In the genomic region with DNA sequence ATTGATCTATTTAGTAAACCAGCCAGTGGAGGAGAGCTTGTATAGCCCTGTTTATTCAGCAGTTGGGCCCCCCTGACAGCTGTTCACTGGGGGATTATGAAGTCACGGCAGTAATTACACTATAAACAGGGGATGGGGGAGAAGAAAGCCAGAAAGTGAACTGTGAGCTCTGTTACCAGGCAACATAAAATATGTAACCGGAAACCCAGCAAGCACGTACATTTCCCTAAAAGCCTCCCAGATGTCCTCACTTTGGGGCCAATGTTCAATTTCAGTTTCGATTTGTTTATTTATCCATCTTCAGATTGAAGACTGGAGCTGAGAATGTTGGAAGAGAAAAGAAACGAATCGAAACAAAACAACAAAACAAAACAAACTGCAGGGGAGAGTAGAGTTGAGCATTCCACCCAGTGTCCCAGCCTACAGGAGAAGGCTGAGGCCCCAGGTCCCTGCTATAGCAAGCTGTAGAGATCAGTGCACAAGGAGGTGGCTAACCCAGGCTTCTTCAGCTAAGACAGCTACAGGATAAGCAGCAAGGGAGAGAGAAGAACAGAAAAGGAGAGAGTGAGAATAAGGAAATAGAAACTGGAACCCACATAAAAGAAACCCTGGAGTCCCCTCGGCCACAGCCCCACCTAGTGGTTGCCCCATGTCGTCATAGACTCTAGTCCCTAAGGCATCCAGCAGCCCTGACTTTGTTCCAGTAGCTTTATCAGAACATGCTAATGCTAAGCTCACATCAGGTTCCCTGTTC, we compare ENCODE assay signal across 8 mouse cellular contexts.
DNase-seq lines count a peak whose midpoint lies in the region; ATAC-seq lines count a peak whose summit lies in the region.

No protein-coding gene starts in this region.

- peaks cover 19% of the 10 kb centered on the region for H3K4me1 ChIP-seq in embryonic facial prominence, embryonic 15.5 days
- no peaks in the 10 kb centered on the region for H3K4me1 ChIP-seq in hindbrain, embryonic 11.5 days (replicated peaks; ENCODE audit: control insufficient read depth, insufficient read depth, low read length)

- ATAC-seq in embryonic facial prominence, embryonic 15.5 days (ENCODE audit: insufficient number of reproducible peaks, low FRiP score, low TSS enrichment, low read depth): peak; percentile 76; the same call in 1 of the 2 replicates
- ATAC-seq in hindbrain, embryonic 11.5 days (ENCODE audit: low FRiP score): 0 out of 2 replicates have a peak, but pooled peaks have one; percentile 33
- peak; percentile 91 for ATAC-seq in megakaryocyte, adult 5-6 weeks (ENCODE audit: poor library complexity, severe bottlenecking)
- no peak for ATAC-seq in erythroid progenitor cell, adult 5-6 weeks (replicated peaks; ENCODE audit: low FRiP score, poor library complexity, severe bottlenecking)

- no peak overlapping the region for H3K9ac ChIP-seq in embryonic facial prominence, embryonic 15.5 days
- no peak overlapping the region for H3K9ac ChIP-seq in hindbrain, embryonic 11.5 days (ENCODE audit: low read depth, low read length)

- H3K9me3 ChIP-seq in embryonic facial prominence, embryonic 15.5 days (replicated peaks): no peaks in the 10 kb centered on the region
- H3K9me3 ChIP-seq in hindbrain, embryonic 11.5 days (ENCODE audit: control insufficient read depth, low read length): no peaks in the 10 kb centered on the region

- peak overlapping the region; percentile 17 for H3K4me3 ChIP-seq in embryonic facial prominence, embryonic 15.5 days (replicated peaks)
- no peak overlapping the region for H3K4me3 ChIP-seq in hindbrain, embryonic 11.5 days (ENCODE audit: low read depth, low read length)

- peak overlapping the region; percentile 84 for H3K27ac ChIP-seq in embryonic facial prominence, embryonic 15.5 days (replicated peaks)
- no peak overlapping the region for H3K27ac ChIP-seq in hindbrain, embryonic 11.5 days (ENCODE audit: low read depth, low read length)

- DNase-seq in CD4-positive helper T cell, adult 2 months (ENCODE audit: low read depth, low spot score): peak; percentile 74
- DNase-seq in ZHBTc4 (ENCODE audit: low read depth, low spot score): peak; percentile 32
- DNase-seq in hindbrain, embryonic 11.5 days (ENCODE audit: low spot score): peak; percentile 31
- DNase-seq in layer of hippocampus, postnatal 25 days (ENCODE audit: extremely low spot score in 1 of 2, low spot score in 1 of 2): peak; percentile 10 to 64
- DNase-seq in skeletal muscle tissue, adult 2 months (ENCODE audit: low read depth, low spot score): peak; percentile 66

- H3K27me3 ChIP-seq in embryonic facial prominence, embryonic 15.5 days: no peaks in the 10 kb centered on the region
- H3K27me3 ChIP-seq in hindbrain, embryonic 11.5 days (ENCODE audit: control insufficient read depth, insufficient read depth, low read length): no peaks in the 10 kb centered on the region

- peak overlapping the region; percentile 36 for H3K4me2 ChIP-seq in embryonic facial prominence, embryonic 15.5 days (replicated peaks)
- H3K4me2 ChIP-seq in hindbrain, embryonic 11.5 days (replicated peaks; ENCODE audit: low read depth, low read length): no peak overlapping the region

- 16% methylated on average over 8 of the region's 8 CpGs for WGBS in embryonic facial prominence, embryonic 15.5 days
- WGBS in hindbrain, embryonic 11.5 days: 44% methylated on average over 8 of the region's 8 CpGs

- no peaks in the 10 kb centered on the region for H3K36me3 ChIP-seq in embryonic facial prominence, embryonic 15.5 days
- H3K36me3 ChIP-seq in hindbrain, embryonic 11.5 days (ENCODE audit: control insufficient read depth, insufficient read depth, low read length): no peaks in the 10 kb centered on the region
